Mouse (Mus musculus): ENCODE measurements at regions not wholly inside any gene's neighbourhood (a gene's known extent, or its start where the extent isn't known, plus 50 kb on each side); places are given as distances from the start of the nearest gene placed in this dataset.
"Not testable (repeated sequence)": the region's sequence is repeated elsewhere in the genome, so short reads cannot be mapped to it uniquely, and the experiment has no call there.

DNA sequence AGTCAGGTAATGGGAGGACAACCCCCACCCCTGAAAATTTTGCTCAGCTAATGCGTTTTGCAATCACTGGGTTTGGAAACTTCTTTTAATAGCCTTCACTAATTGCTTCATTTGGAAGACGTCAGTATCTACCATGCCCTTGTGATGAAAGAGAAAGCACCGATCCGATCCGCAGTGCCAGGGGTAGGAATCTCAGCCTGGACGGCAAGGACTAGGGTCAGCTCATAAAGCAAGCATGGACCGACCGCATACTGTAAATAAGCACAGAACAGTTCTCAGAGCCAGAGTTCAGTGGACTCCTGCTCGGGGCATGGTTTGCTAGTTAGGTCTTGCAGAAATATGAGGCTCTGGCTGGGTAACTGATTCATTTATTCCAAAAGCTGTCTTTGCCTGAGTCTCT is 213.0 kb upstream of the Sesn3 start:
- TF ChIP-seq CTCF (IDR thresholded peaks at IDR 0.05; ENCODE audit: extremely low read depth, insufficient read depth, low read length) (no peak), POLR2A (IDR thresholded peaks at IDR 0.05; ENCODE audit: extremely low read depth, insufficient read depth, low read length) (no peak)
- Histone ChIP-seq H3K27ac (ENCODE audit: insufficient read depth, low read length) (no peak overlapping the region), H3K4me1 (ENCODE audit: control insufficient read depth, insufficient read depth, low read length) (peaks cover 2% of the 10 kb centered on the region), H3K4me3 (ENCODE audit: insufficient read depth, low read length) (no peak overlapping the region)

GRCm38 (mm10) chr9:14062706-14063105 is 212.2 kb upstream of the Sesn3 start:
- H3K4me1 ChIP-seq (ENCODE audit: control insufficient read depth, insufficient read depth, low read length) = peaks cover 2% of the 10 kb centered on the region
- H3K27ac ChIP-seq (ENCODE audit: insufficient read depth, low read length) = no peak overlapping the region
- no peak overlapping the region for H3K4me3 ChIP-seq (ENCODE audit: insufficient read depth, low read length)
- TF ChIP-seq POLR2A (IDR thresholded peaks at IDR 0.05; ENCODE audit: extremely low read depth, insufficient read depth, low read length) (no peak), CTCF (IDR thresholded peaks at IDR 0.05; ENCODE audit: extremely low read depth, insufficient read depth, low read length) (no peak)

DNA sequence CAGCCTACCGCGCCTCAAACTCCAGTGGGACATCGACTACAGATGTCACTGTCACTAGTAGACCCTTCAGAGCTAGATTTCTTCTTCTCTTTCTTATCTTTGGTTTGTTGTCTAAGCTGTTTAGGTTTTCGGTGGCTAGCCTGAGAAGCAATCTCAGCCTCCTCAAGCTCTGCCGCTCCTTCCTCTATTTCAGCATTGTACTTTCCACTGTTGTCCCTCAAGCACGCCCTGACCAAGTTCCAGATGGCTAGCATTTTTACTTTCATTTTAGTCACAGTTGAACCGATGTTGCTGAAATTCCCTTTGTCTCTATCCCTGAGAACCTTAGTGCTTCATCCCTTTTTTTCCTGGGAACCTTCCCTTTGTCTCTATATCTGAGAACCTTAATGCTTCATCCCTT is 208.1 kb upstream of the Sesn3 start:
- not testable (repeated sequence) for H3K27ac ChIP-seq (ENCODE audit: insufficient read depth, low read length); H3K4me3 ChIP-seq (ENCODE audit: insufficient read depth, low read length); H3K4me1 ChIP-seq (ENCODE audit: control insufficient read depth, insufficient read depth, low read length)

GRCm38 (mm10) chr9:14069076-14069475 is 205.8 kb upstream of the Sesn3 start:
- no peak overlapping the region for H3K4me3 ChIP-seq (ENCODE audit: insufficient read depth, low read length)
- H3K4me1 ChIP-seq (ENCODE audit: control insufficient read depth, insufficient read depth, low read length) = 0 out of 2 replicates have a peak, but pooled peaks cover 1% of the 10 kb centered on the region
- H3K27ac ChIP-seq (ENCODE audit: insufficient read depth, low read length) = no peak overlapping the region
- no peak for TF ChIP-seq POLR2A (IDR thresholded peaks at IDR 0.05; ENCODE audit: extremely low read depth, insufficient read depth, low read length)
- no peak for TF ChIP-seq CTCF (IDR thresholded peaks at IDR 0.05; ENCODE audit: extremely low read depth, insufficient read depth, low read length)

DNA sequence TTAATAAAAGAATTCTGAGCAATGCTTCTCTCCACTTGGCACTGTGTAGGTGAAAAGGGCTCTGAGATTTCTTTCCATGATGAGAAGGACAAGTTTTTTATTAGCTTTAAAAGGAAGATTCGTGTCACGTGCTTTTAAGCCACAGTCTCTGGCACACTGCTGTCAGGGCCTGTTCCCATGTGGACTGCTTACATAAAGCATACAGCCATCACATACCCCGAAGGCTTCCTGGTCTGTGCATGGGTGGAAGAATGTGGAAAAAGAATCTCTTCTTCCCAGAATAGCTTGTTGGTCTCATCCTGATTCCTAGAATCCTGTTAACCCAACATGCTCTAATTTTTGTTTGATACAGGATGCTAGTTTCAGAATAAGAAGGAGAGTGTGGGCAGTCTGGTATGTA is 205.1 kb upstream of the Sesn3 start:
- 0 out of 2 replicates have a peak, but pooled peaks cover 1% of the 10 kb centered on the region for H3K4me1 ChIP-seq (ENCODE audit: control insufficient read depth, insufficient read depth, low read length)
- no peak for TF ChIP-seq CTCF (IDR thresholded peaks at IDR 0.05; ENCODE audit: extremely low read depth, insufficient read depth, low read length)
- no peak for TF ChIP-seq POLR2A (IDR thresholded peaks at IDR 0.05; ENCODE audit: extremely low read depth, insufficient read depth, low read length)
- no peak overlapping the region for H3K4me3 ChIP-seq (ENCODE audit: insufficient read depth, low read length)
- no peak overlapping the region for H3K27ac ChIP-seq (ENCODE audit: insufficient read depth, low read length)

- H3K4me1 ChIP-seq (ENCODE audit: control insufficient read depth, insufficient read depth, low read length) = peaks cover 3% of the 10 kb centered on the region; the same call in 1 of the 2 replicates
- no peak overlapping the region for H3K4me3 ChIP-seq (ENCODE audit: insufficient read depth, low read length)
- H3K27ac ChIP-seq (ENCODE audit: insufficient read depth, low read length) = no peak overlapping the region
- TF ChIP-seq CTCF (IDR thresholded peaks at IDR 0.05; ENCODE audit: extremely low read depth, insufficient read depth, low read length) (no peak), POLR2A (IDR thresholded peaks at IDR 0.05; ENCODE audit: extremely low read depth, insufficient read depth, low read length) (no peak)
Observed at GRCm38 (mm10) chr9:14071728-14072127, 203.1 kb upstream of the Sesn3 start.

GRCm38 (mm10) chr9:14072950-14073349 is 201.9 kb upstream of the Sesn3 start:
- H3K4me1 ChIP-seq (ENCODE audit: control insufficient read depth, insufficient read depth, low read length) = peaks cover 3% of the 10 kb centered on the region; the same call in 1 of the 2 replicates
- no peak for TF ChIP-seq POLR2A (IDR thresholded peaks at IDR 0.05; ENCODE audit: extremely low read depth, insufficient read depth, low read length)
- TF ChIP-seq CTCF (IDR thresholded peaks at IDR 0.05; ENCODE audit: extremely low read depth, insufficient read depth, low read length) = no peak
- H3K27ac ChIP-seq (ENCODE audit: insufficient read depth, low read length) = no peak overlapping the region
- no peak overlapping the region for H3K4me3 ChIP-seq (ENCODE audit: insufficient read depth, low read length)

- TF ChIP-seq POLR2A (IDR thresholded peaks at IDR 0.05; ENCODE audit: extremely low read depth, insufficient read depth, low read length) (no peak), CTCF (IDR thresholded peaks at IDR 0.05; ENCODE audit: extremely low read depth, insufficient read depth, low read length) (no peak)
- Histone ChIP-seq H3K4me1 (ENCODE audit: control insufficient read depth, insufficient read depth, low read length) (peaks cover 3% of the 10 kb centered on the region; the same call in 1 of the 2 replicates), H3K27ac (ENCODE audit: insufficient read depth, low read length) (no peak overlapping the region), H3K4me3 (ENCODE audit: insufficient read depth, low read length) (no peak overlapping the region)
Observed at GRCm38 (mm10) chr9:14074273-14074672, 200.6 kb upstream of the Sesn3 start.

- not testable (repeated sequence) for H3K27ac ChIP-seq (ENCODE audit: insufficient read depth, low read length); H3K4me3 ChIP-seq (ENCODE audit: insufficient read depth, low read length); H3K4me1 ChIP-seq (ENCODE audit: control insufficient read depth, insufficient read depth, low read length)
Observed at GRCm38 (mm10) chr9:14074866-14075265, 200.0 kb upstream of the Sesn3 start.

DNA sequence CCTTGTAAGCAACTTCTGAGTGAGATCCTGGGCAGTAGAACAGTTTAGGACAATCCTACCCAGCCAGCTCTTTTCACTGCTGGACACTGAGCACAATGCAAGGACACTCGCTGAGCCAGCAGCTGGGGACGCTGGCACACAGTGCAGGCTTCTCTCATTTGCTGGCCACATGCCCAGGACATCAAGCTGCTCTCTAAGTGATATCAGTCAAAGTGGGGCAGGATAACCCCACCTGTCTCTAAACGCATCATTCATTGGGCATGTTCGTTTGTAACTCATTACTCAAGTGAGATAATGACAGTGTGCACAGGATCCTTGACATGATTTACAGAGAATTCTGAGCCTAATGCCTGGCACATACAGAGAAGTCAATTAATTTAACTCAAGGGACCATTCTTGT is 199.4 kb upstream of the Sesn3 start:
- H3K4me3 ChIP-seq (ENCODE audit: insufficient read depth, low read length) = no peak overlapping the region
- H3K27ac ChIP-seq (ENCODE audit: insufficient read depth, low read length) = no peak overlapping the region; the same call in 1 of the 2 replicates
- H3K4me1 ChIP-seq (ENCODE audit: control insufficient read depth, insufficient read depth, low read length) = peaks cover 2% of the 10 kb centered on the region; the same call in 1 of the 2 replicates
- TF ChIP-seq CTCF (IDR thresholded peaks at IDR 0.05; ENCODE audit: extremely low read depth, insufficient read depth, low read length) (no peak), POLR2A (IDR thresholded peaks at IDR 0.05; ENCODE audit: extremely low read depth, insufficient read depth, low read length) (no peak)

DNA sequence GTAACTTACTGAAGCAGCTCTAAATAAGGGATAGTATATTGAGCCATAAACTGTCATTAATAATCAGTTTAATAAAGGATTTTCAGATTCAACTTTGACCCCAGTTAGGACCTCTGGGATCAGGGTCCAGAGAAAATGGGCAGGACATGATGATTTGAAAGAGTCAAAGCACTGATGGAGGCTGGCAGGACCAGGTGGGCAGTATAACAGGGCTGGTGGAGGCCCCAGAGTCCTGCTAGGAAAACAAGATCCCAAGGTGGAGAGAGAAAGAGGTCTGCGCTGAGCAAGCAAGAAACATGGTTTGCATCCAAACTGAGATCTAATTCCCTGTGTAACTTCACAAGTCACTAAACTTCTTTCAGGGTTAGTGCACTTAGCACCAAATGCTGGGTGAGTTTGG is 199.0 kb upstream of the Sesn3 start:
- Histone ChIP-seq H3K4me1 (ENCODE audit: control insufficient read depth, insufficient read depth, low read length) (peaks cover 2% of the 10 kb centered on the region; the same call in 1 of the 2 replicates), H3K4me3 (ENCODE audit: insufficient read depth, low read length) (no peak overlapping the region), H3K27ac (ENCODE audit: insufficient read depth, low read length) (no peak overlapping the region)
- TF ChIP-seq POLR2A (IDR thresholded peaks at IDR 0.05; ENCODE audit: extremely low read depth, insufficient read depth, low read length) (no peak), CTCF (IDR thresholded peaks at IDR 0.05; ENCODE audit: extremely low read depth, insufficient read depth, low read length) (no peak)
